Mouse (Mus musculus): Measurements from ENCODE around the gene Tbx15. TPM values are rescaled to one million over a fixed set of nuclear protein-coding genes. Genes with fewer than 3 reads are reported as not detected.
"Not testable (repeated sequence)": the region's sequence is repeated elsewhere in the genome, so short reads cannot be mapped to it uniquely, and the experiment has no call there.

The Tbx15 gene
- total RNA-seq, 2 experiments from 2014 or later: 0.44 to 0.81 TPM

- no peak for TF ChIP-seq CTCF (conservative IDR thresholded peaks at IDR 0.05)
- no peak for DNase-seq (ENCODE audit: low spot score in 2 of 2)
- Histone ChIP-seq H3K27ac (no peak overlapping the region), H3K4me3 (no peak overlapping the region)
These were observed 21.8 kb downstream of the Tbx15 start for GRCm38 (mm10) chr3:99261986-99262385.

GRCm38 (mm10) chr3:99263471-99263903 is 23.3 kb downstream of the Tbx15 start:
- H3K27ac ChIP-seq: no peak overlapping the region
- no peak for DNase-seq (ENCODE audit: low spot score in 2 of 2)
- no peak for TF ChIP-seq CTCF (conservative IDR thresholded peaks at IDR 0.05)
- no peak overlapping the region for H3K4me3 ChIP-seq

GRCm38 (mm10) chr3:99264695-99265094 is 24.5 kb downstream of the Tbx15 start:
- no peak for DNase-seq (ENCODE audit: low spot score in 2 of 2)
- H3K27ac ChIP-seq: no peak overlapping the region
- no peak overlapping the region for H3K4me3 ChIP-seq
- no peak for TF ChIP-seq CTCF (conservative IDR thresholded peaks at IDR 0.05)

- DNase-seq (ENCODE audit: low spot score in 2 of 2): no peak
- TF ChIP-seq CTCF (conservative IDR thresholded peaks at IDR 0.05): no peak
- Histone ChIP-seq H3K27ac (no peak overlapping the region), H3K4me3 (no peak overlapping the region)
These were observed 26.6 kb downstream of the Tbx15 start for GRCm38 (mm10) chr3:99266752-99267303.

- TF ChIP-seq CTCF (conservative IDR thresholded peaks at IDR 0.05): no peak
- H3K27ac ChIP-seq: no peak overlapping the region
- no peak overlapping the region for H3K4me3 ChIP-seq
- no peak for DNase-seq (ENCODE audit: low spot score in 2 of 2)
These were observed 37.9 kb downstream of the Tbx15 start for GRCm38 (mm10) chr3:99277973-99278580.

- H3K27ac ChIP-seq: no peak overlapping the region
- DNase-seq (ENCODE audit: low spot score in 2 of 2): no peak
- no peak for TF ChIP-seq CTCF (conservative IDR thresholded peaks at IDR 0.05)
- H3K4me3 ChIP-seq: no peak overlapping the region
These were observed 39.5 kb downstream of the Tbx15 start for GRCm38 (mm10) chr3:99279718-99280117.

- no peak overlapping the region for H3K4me3 ChIP-seq
- no peak for TF ChIP-seq CTCF (conservative IDR thresholded peaks at IDR 0.05)
- no peak for DNase-seq (ENCODE audit: low spot score in 2 of 2)
- no peak overlapping the region for H3K27ac ChIP-seq
These were observed 41.3 kb downstream of the Tbx15 start for GRCm38 (mm10) chr3:99281453-99281852.

GRCm38 (mm10) chr3:99288302-99288701 is 48.1 kb downstream of the Tbx15 start:
- TF ChIP-seq CTCF (conservative IDR thresholded peaks at IDR 0.05): peak; percentile 58
- DNase-seq (ENCODE audit: low spot score in 2 of 2): no peak
- no peak overlapping the region for H3K27ac ChIP-seq
- no peak overlapping the region for H3K4me3 ChIP-seq

GRCm38 (mm10) chr3:99290064-99290702 is 50.0 kb downstream of the Tbx15 start:
- TF ChIP-seq CTCF (conservative IDR thresholded peaks at IDR 0.05): no peak
- no peak overlapping the region for H3K4me3 ChIP-seq
- DNase-seq (ENCODE audit: low spot score in 2 of 2): no peak
- H3K27ac ChIP-seq: no peak overlapping the region

GRCm38 (mm10) chr3:99290878-99291277 is 50.7 kb downstream of the Tbx15 start:
- no peak for TF ChIP-seq CTCF (conservative IDR thresholded peaks at IDR 0.05)
- DNase-seq (ENCODE audit: low spot score in 2 of 2): no peak
- Histone ChIP-seq H3K27ac (no peak overlapping the region), H3K4me3 (no peak overlapping the region)

- H3K27ac ChIP-seq: no peak overlapping the region
These were observed 51.2 kb downstream of the Tbx15 start for GRCm38 (mm10) chr3:99291386-99291785.

GRCm38 (mm10) chr3:99292531-99292931 is 52.4 kb downstream of the Tbx15 start:
- DNase-seq (ENCODE audit: low spot score in 2 of 2): peak; percentile 17 to 69
- TF ChIP-seq CTCF (conservative IDR thresholded peaks at IDR 0.05): no peak
- Histone ChIP-seq H3K4me3 (no peak overlapping the region), H3K27ac (no peak overlapping the region)

More at GRCm38 (mm10) chr3:99291386-99291785, 51.2 kb downstream of the Tbx15 start:
- no peak for DNase-seq (ENCODE audit: low spot score in 2 of 2)
- H3K4me3 ChIP-seq: no peak overlapping the region
- TF ChIP-seq CTCF (conservative IDR thresholded peaks at IDR 0.05): no peak

- H3K4me3 ChIP-seq; H3K27ac ChIP-seq; DNase-seq (ENCODE audit: low spot score in 2 of 2): not testable (repeated sequence)
These were observed 54.0 kb downstream of the Tbx15 start for GRCm38 (mm10) chr3:99294209-99294608.

- no peak overlapping the region for H3K27ac ChIP-seq
- no peak for DNase-seq (ENCODE audit: low spot score in 2 of 2)
- no peak for TF ChIP-seq CTCF (conservative IDR thresholded peaks at IDR 0.05)
- H3K4me3 ChIP-seq: no peak overlapping the region
These were observed 55.1 kb downstream of the Tbx15 start for GRCm38 (mm10) chr3:99295301-99295700.
